Mouse (Mus musculus) gastrocnemius, postnatal 10 days (tissue): ENCODE measurements around the gene Sirpa. TPM values are rescaled to one million over a fixed set of nuclear protein-coding genes. Genes with fewer than 3 reads are reported as not detected.

Source experiments
- DNase-seq: peaks from one replicate; pipeline ENCODE4 v3.0.0; 2021; ENCODE audit warnings: mixed read lengths
- long read RNA-seq, 2 experiments: library from polyadenylated mRNA; stranded (forward); transcript quantifications; one replicate each; pipeline ENCODE4 v2.0.0; 2021
- total RNA-seq, 2 experiments: library from RNA; stranded (reverse); gene quantifications; 2 replicates each; pipeline ENCODE4 v1.2.3; 2021

The Sirpa gene
- 10 to 100 TPM; 17.2 to 29.1 TPM for total RNA-seq
- long read RNA-seq, experiment 1, transcript Sirpa-203 (8 exons, 3,982 nt), result minor isoform, 12 of 43 reads
- long read RNA-seq, experiment 1, transcript Sirpa-214 (9 exons, 3,812 nt), result major isoform, 18 of 43 reads
- long read RNA-seq, experiment 1, partial matches to known transcripts, result 4 of 43 reads
- long read RNA-seq, experiment 1, other reads (novel, unspliced or antisense), result 6 of 43 reads
- long read RNA-seq, experiment 2, transcript Sirpa-214 (9 exons, 3,812 nt), result major isoform, 10 of 33 reads
- long read RNA-seq, experiment 2, transcript Sirpa-203 (8 exons, 3,982 nt), result minor isoform, 6 of 33 reads
- long read RNA-seq, experiment 2, partial matches to known transcripts, result 1 of 33 reads
- long read RNA-seq, experiment 2, other reads (novel, unspliced or antisense), result 11 of 33 reads

- DNase-seq, result peak; percentile 66
Observed at GRCm38 (mm10) chr2:129592459-129593140, at the start of gene Sirpa. Gene Sirpa (plus strand): TSS chr2:129592835.

GRCm38 (mm10) chr2:129544448-129544847 lies 48.2 kb upstream of the Sirpa start:
- peak; percentile 34 for DNase-seq

- DNase-seq, result no peak
Observed at GRCm38 (mm10) chr2:129544919-129545318, 47.7 kb upstream of the Sirpa start.

GRCm38 (mm10) chr2:129545596-129545995 lies 47.0 kb upstream of the Sirpa start:
- DNase-seq, result no peak

- no peak for DNase-seq
Observed at GRCm38 (mm10) chr2:129546772-129547171, 45.9 kb upstream of the Sirpa start.

GRCm38 (mm10) chr2:129549537-129550135 lies 43.0 kb upstream of the Sirpa start:
- DNase-seq, result peak; percentile 25

- DNase-seq, result no peak
Observed at GRCm38 (mm10) chr2:129550781-129551180, 41.9 kb upstream of the Sirpa start.

GRCm38 (mm10) chr2:129556081-129556480 lies 36.6 kb upstream of the Sirpa start:
- DNase-seq, result no peak

- peak; percentile 41 for DNase-seq
Observed at GRCm38 (mm10) chr2:129558008-129558874, 34.4 kb upstream of the Sirpa start.

- DNase-seq, result no peak
Observed at GRCm38 (mm10) chr2:129558875-129559219, 33.8 kb upstream of the Sirpa start.

GRCm38 (mm10) chr2:129561796-129562195 lies 30.8 kb upstream of the Sirpa start:
- no peak for DNase-seq

GRCm38 (mm10) chr2:129563944-129564709 lies 28.5 kb upstream of the Sirpa start:
- DNase-seq, result no peak

GRCm38 (mm10) chr2:129569120-129569519 lies 23.5 kb upstream of the Sirpa start:
- no peak for DNase-seq

GRCm38 (mm10) chr2:129569556-129569955 lies 23.1 kb upstream of the Sirpa start:
- no peak for DNase-seq

GRCm38 (mm10) chr2:129573701-129574273 lies 18.8 kb upstream of the Sirpa start:
- no peak for DNase-seq

- DNase-seq, result no peak
Observed at GRCm38 (mm10) chr2:129574395-129575046, 18.1 kb upstream of the Sirpa start.

GRCm38 (mm10) chr2:129575113-129575512 lies 17.5 kb upstream of the Sirpa start:
- DNase-seq, result no peak

GRCm38 (mm10) chr2:129576611-129577447 lies 15.8 kb upstream of the Sirpa start:
- no peak for DNase-seq

GRCm38 (mm10) chr2:129580656-129581055 lies 12.0 kb upstream of the Sirpa start:
- no peak for DNase-seq

GRCm38 (mm10) chr2:129581826-129582225 lies 10.8 kb upstream of the Sirpa start:
- DNase-seq, result no peak
